Mouse (Mus musculus) neural tube, embryonic 10.5 days (tissue): Measurements from ENCODE around the gene Ly6g6d.

Experiments used
- DNase-seq: peaks from one replicate; pipeline ENCODE4 v3.0.0-alpha.2; 2017; ENCODE audit warnings: low spot score; ENCODE audit errors: extremely low spot score

Ly6g6d gene

GRCm38 (mm10) chr17:35100196-35100765 lies 22.4 kb upstream of the Ly6g6d start:
- no peak for DNase-seq

GRCm38 (mm10) chr17:35097164-35097655 lies 19.3 kb upstream of the Ly6g6d start:
- no peak for DNase-seq

- no peak for DNase-seq
These were observed 18.7 kb upstream of the Ly6g6d start for GRCm38 (mm10) chr17:35096597-35096996.

- DNase-seq = no peak
These were observed 16.9 kb upstream of the Ly6g6d start for GRCm38 (mm10) chr17:35094475-35095365.

- no peak for DNase-seq
These were observed 14.7 kb upstream of the Ly6g6d start for GRCm38 (mm10) chr17:35092403-35093198.

- DNase-seq = no peak
These were observed 12.5 kb upstream of the Ly6g6d start for GRCm38 (mm10) chr17:35090166-35090932.

GRCm38 (mm10) chr17:35088825-35089644 lies 11.2 kb upstream of the Ly6g6d start, which contains the start of gene Abhd16a:
Gene Abhd16a, plus strand, starts transcription at chr17:35089263.
- peak; percentile 95 for DNase-seq

- DNase-seq = no peak
These were observed 10.3 kb upstream of the Ly6g6d start for GRCm38 (mm10) chr17:35088151-35088550.

GRCm38 (mm10) chr17:35085208-35085865 lies 7.5 kb upstream of the Ly6g6d start, which contains the start of gene Ly6g6f:
Gene Ly6g6f, minus strand, starts transcription at chr17:35085610.
- no peak for DNase-seq

- no peak for DNase-seq
These were observed 6.1 kb upstream of the Ly6g6d start for GRCm38 (mm10) chr17:35083929-35084497.

- DNase-seq = no peak
These were observed 5.1 kb upstream of the Ly6g6d start for GRCm38 (mm10) chr17:35082841-35083576.

GRCm38 (mm10) chr17:35080710-35081109 lies 2.8 kb upstream of the Ly6g6d start:
- no peak for DNase-seq

- no peak for DNase-seq
These were observed 2.4 kb upstream of the Ly6g6d start for GRCm38 (mm10) chr17:35080248-35080647.

- no peak for DNase-seq
These were observed 1.9 kb upstream of the Ly6g6d start for GRCm38 (mm10) chr17:35079778-35080177.

GRCm38 (mm10) chr17:35077285-35077684 lies 580 bp downstream of the Ly6g6d start:
- no peak for DNase-seq

GRCm38 (mm10) chr17:35076507-35077176 lies 1.2 kb downstream of the Ly6g6d start, which contains the start of gene Ly6g6e:
Gene Ly6g6e, plus strand, starts transcription at chr17:35076902.
- DNase-seq = no peak

GRCm38 (mm10) chr17:35074097-35074496 lies 3.8 kb downstream of the Ly6g6d start:
- no peak for DNase-seq

GRCm38 (mm10) chr17:35071454-35071853 lies 6.4 kb downstream of the Ly6g6d start:
- no peak for DNase-seq
